Mouse (Mus musculus) forebrain, embryonic 13.5 days (tissue): ENCODE measurements around the gene Kdelc2. TPM values are rescaled to one million over a fixed set of nuclear protein-coding genes. Genes with fewer than 3 reads are reported as not detected.

Experiments used
- ATAC-seq: fragments of 200-750 bp; cut with Nextera tagmentation; 2 replicates; pipeline ENCODE4 v1.8.0; 2017
- H3K27ac ChIP-seq: fragments of 300-500 bp; sonication (generic); 2 replicates; pipeline ENCODE4 v1.5.1; 2015; ENCODE audit warnings: inconsistent platforms, mild to moderate bottlenecking, moderate library complexity
- H3K27me3 ChIP-seq: fragments of 300-500 bp; sonication (generic); 2 replicates; pipeline ENCODE4 v1.6.1; 2015; ENCODE audit warnings: mild to moderate bottlenecking, inconsistent platforms
- H3K36me3 ChIP-seq: fragments of 300-500 bp; sonication (generic); 2 replicates; pipeline ENCODE4 v1.6.1; 2015; ENCODE audit warnings: mild to moderate bottlenecking, inconsistent platforms; ENCODE audit not compliant: poor library complexity, severe bottlenecking
- H3K4me1 ChIP-seq: fragments of 300-500 bp; sonication (generic); 2 replicates; pipeline ENCODE4 v1.6.1; 2015; ENCODE audit warnings: inconsistent platforms
- H3K4me2 ChIP-seq: fragments of 300-500 bp; sonication (generic); 2 replicates; pipeline ENCODE4 v1.6.1; 2015; ENCODE audit warnings: inconsistent platforms, mild to moderate bottlenecking, moderate library complexity
- H3K4me3 ChIP-seq: fragments of 300-500 bp; sonication (generic); 2 replicates; pipeline ENCODE4 v1.5.1; 2015; ENCODE audit warnings: mild to moderate bottlenecking, inconsistent platforms
- H3K9ac ChIP-seq: fragments of 300-500 bp; sonication (generic); 2 replicates; pipeline ENCODE4 v1.6.1; 2015; ENCODE audit warnings: mild to moderate bottlenecking, inconsistent platforms
- H3K9me3 ChIP-seq: fragments of 300-500 bp; sonication (generic); replicated peaks from 2 replicates; pipeline ENCODE4 v1.6.1; 2016; ENCODE audit warnings: inconsistent platforms
- WGBS: fragments of 180-500 bp; shearing (Covaris S2); methylation state at CpG from one replicate; pipeline ENCODE4 v1.1.7; 2015; 5-methylcytosine and 5-hydroxymethylcytosine counted together
- polyA plus RNA-seq: library from polyadenylated mRNA; unstranded; fragments of >200 nt; fragmentation: Nextera tagmentation; extraction: Ambion mirVana; gene quantifications from 2 replicates; pipeline ENCODE4 v1.2.1, GENCODE M21; 2015

The Kdelc2 gene
- polyA plus RNA-seq, 1 experiment from 2014 or later = 4.3 TPM

- 91% methylated on average over 6 of the region's 6 CpGs for WGBS
- Histone ChIP-seq H3K4me3 (no peak overlapping the region), H3K9me3 (0 out of 2 replicates have a peak, but pooled peaks cover 4% of the 10 kb centered on the region), H3K36me3 (no peaks in the 10 kb centered on the region), H3K27me3 (no peaks in the 10 kb centered on the region; the same call in 1 of the 2 replicates), H3K9ac (no peak overlapping the region), H3K4me2 (no peak overlapping the region), H3K27ac (no peak overlapping the region), H3K4me1 (no peaks in the 10 kb centered on the region)
- ATAC-seq = no peak
These were observed 31.9 kb upstream of the Kdelc2 start for GRCm38 (mm10) chr9:53351899-53352298.

GRCm38 (mm10) chr9:53353161-53353560, 30.7 kb upstream of the Kdelc2 start:
- WGBS = 91% methylated on average over 5 of the region's 5 CpGs
- H3K27ac ChIP-seq = no peak overlapping the region
- 0 out of 2 replicates have a peak, but pooled peaks cover 4% of the 10 kb centered on the region for H3K9me3 ChIP-seq
- no peak overlapping the region for H3K9ac ChIP-seq
- no peaks in the 10 kb centered on the region for H3K4me1 ChIP-seq
- H3K4me2 ChIP-seq = no peak overlapping the region
- ATAC-seq = no peak
- H3K4me3 ChIP-seq = no peak overlapping the region
- H3K36me3 ChIP-seq = no peaks in the 10 kb centered on the region
- no peaks in the 10 kb centered on the region for H3K27me3 ChIP-seq

- no peak overlapping the region for H3K4me3 ChIP-seq
- H3K36me3 ChIP-seq = no peaks in the 10 kb centered on the region
- no peak overlapping the region for H3K27ac ChIP-seq
- no peak overlapping the region for H3K9ac ChIP-seq
- no peak for ATAC-seq
- 80% methylated on average over 14 of the region's 14 CpGs for WGBS
- no peaks in the 10 kb centered on the region for H3K9me3 ChIP-seq
- no peak overlapping the region for H3K4me2 ChIP-seq
- no peaks in the 10 kb centered on the region for H3K27me3 ChIP-seq
- no peaks in the 10 kb centered on the region for H3K4me1 ChIP-seq
These were observed 27.3 kb upstream of the Kdelc2 start for GRCm38 (mm10) chr9:53356219-53357155.

- H3K36me3 ChIP-seq = no peaks in the 10 kb centered on the region
- H3K27ac ChIP-seq = no peak overlapping the region
- no peak overlapping the region for H3K9ac ChIP-seq
- no peak overlapping the region for H3K4me2 ChIP-seq
- ATAC-seq = no peak
- no peak overlapping the region for H3K4me3 ChIP-seq
- WGBS = 78% methylated on average over 3 of the region's 3 CpGs
- H3K4me1 ChIP-seq = no peaks in the 10 kb centered on the region
- no peaks in the 10 kb centered on the region for H3K27me3 ChIP-seq
- H3K9me3 ChIP-seq = no peaks in the 10 kb centered on the region
These were observed 12.5 kb upstream of the Kdelc2 start for GRCm38 (mm10) chr9:53371339-53371738.

GRCm38 (mm10) chr9:53375907-53376306, 7.9 kb upstream of the Kdelc2 start:
- WGBS = 84% methylated on average over 4 of the region's 4 CpGs
- no peaks in the 10 kb centered on the region for H3K36me3 ChIP-seq
- no peak overlapping the region for H3K4me2 ChIP-seq
- ATAC-seq = no peak
- H3K9ac ChIP-seq = no peak overlapping the region
- no peaks in the 10 kb centered on the region for H3K27me3 ChIP-seq
- no peaks in the 10 kb centered on the region for H3K4me1 ChIP-seq
- H3K4me3 ChIP-seq = no peak overlapping the region
- no peak overlapping the region for H3K27ac ChIP-seq
- no peaks in the 10 kb centered on the region for H3K9me3 ChIP-seq

- Histone ChIP-seq H3K4me3 (no peak overlapping the region), H3K36me3 (no peaks in the 10 kb centered on the region), H3K27ac (no peak overlapping the region), H3K9ac (no peak overlapping the region), H3K9me3 (no peaks in the 10 kb centered on the region), H3K4me2 (no peak overlapping the region), H3K27me3 (no peaks in the 10 kb centered on the region), H3K4me1 (no peaks in the 10 kb centered on the region)
- no peak for ATAC-seq
- WGBS = 83% methylated on average over 13 of the region's 13 CpGs
These were observed 7.0 kb upstream of the Kdelc2 start for GRCm38 (mm10) chr9:53376820-53377219.

GRCm38 (mm10) chr9:53377597-53377996, 6.2 kb upstream of the Kdelc2 start:
- WGBS = 70% methylated on average over 5 of the region's 5 CpGs
- H3K4me1 ChIP-seq = no peaks in the 10 kb centered on the region
- H3K9ac ChIP-seq = no peak overlapping the region
- H3K27me3 ChIP-seq = no peaks in the 10 kb centered on the region
- ATAC-seq = no peak
- no peak overlapping the region for H3K4me3 ChIP-seq
- H3K36me3 ChIP-seq = no peaks in the 10 kb centered on the region
- H3K4me2 ChIP-seq = no peak overlapping the region
- no peaks in the 10 kb centered on the region for H3K9me3 ChIP-seq
- no peak overlapping the region for H3K27ac ChIP-seq

GRCm38 (mm10) chr9:53378171-53378570, 5.7 kb upstream of the Kdelc2 start:
- 86% methylated on average over 3 of the region's 3 CpGs for WGBS
- no peaks in the 10 kb centered on the region for H3K36me3 ChIP-seq

GRCm38 (mm10) chr9:53380595-53380994, 3.2 kb upstream of the Kdelc2 start:
- Histone ChIP-seq H3K9me3 (no peaks in the 10 kb centered on the region), H3K27me3 (no peaks in the 10 kb centered on the region), H3K27ac (no peak overlapping the region), H3K4me2 (no peak overlapping the region), H3K36me3 (no peaks in the 10 kb centered on the region), H3K9ac (no peak overlapping the region), H3K4me3 (no peak overlapping the region), H3K4me1 (peaks cover 8% of the 10 kb centered on the region; the same call in 1 of the 2 replicates)
- 88% methylated on average over 2 of the region's 2 CpGs for WGBS
- no peak for ATAC-seq

More at GRCm38 (mm10) chr9:53378171-53378570, 5.7 kb upstream of the Kdelc2 start:
- H3K4me3 ChIP-seq = no peak overlapping the region
- H3K27me3 ChIP-seq = no peaks in the 10 kb centered on the region
- no peaks in the 10 kb centered on the region for H3K9me3 ChIP-seq
- ATAC-seq = no peak
- no peak overlapping the region for H3K27ac ChIP-seq
- H3K9ac ChIP-seq = no peak overlapping the region
- H3K4me1 ChIP-seq = no peaks in the 10 kb centered on the region
- H3K4me2 ChIP-seq = no peak overlapping the region

- Histone ChIP-seq H3K27ac (no peak overlapping the region), H3K4me1 (peaks cover 8% of the 10 kb centered on the region; the same call in 1 of the 2 replicates), H3K9me3 (no peaks in the 10 kb centered on the region), H3K9ac (no peak overlapping the region), H3K4me2 (no peak overlapping the region), H3K36me3 (no peaks in the 10 kb centered on the region), H3K27me3 (no peaks in the 10 kb centered on the region), H3K4me3 (no peak overlapping the region)
- 82% methylated on average over 5 of the region's 5 CpGs for WGBS
- ATAC-seq = no peak
These were observed 2.7 kb upstream of the Kdelc2 start for GRCm38 (mm10) chr9:53381113-53381615.

GRCm38 (mm10) chr9:53384873-53385272, 1.0 kb downstream of the Kdelc2 start:
- H3K27me3 ChIP-seq = no peaks in the 10 kb centered on the region
- H3K9ac ChIP-seq = peak overlapping the region; percentile 82
- H3K4me1 ChIP-seq = peaks cover 8% of the 10 kb centered on the region; the same call in 1 of the 2 replicates
- peak; percentile 54 for ATAC-seq
- 7% methylated on average over 8 of the region's 8 CpGs for WGBS
- H3K4me2 ChIP-seq = peak overlapping the region; percentile 97
- peak overlapping the region; percentile 66 for H3K4me3 ChIP-seq
- H3K36me3 ChIP-seq = no peaks in the 10 kb centered on the region
- no peaks in the 10 kb centered on the region for H3K9me3 ChIP-seq
- peak overlapping the region; percentile 75; the same call in 1 of the 2 replicates for H3K27ac ChIP-seq

GRCm38 (mm10) chr9:53387431-53387830, 3.6 kb downstream of the Kdelc2 start:
- H3K27me3 ChIP-seq = no peaks in the 10 kb centered on the region
- WGBS = 81% methylated on average over 2 of the region's 2 CpGs
- no peaks in the 10 kb centered on the region for H3K9me3 ChIP-seq
- H3K4me2 ChIP-seq = no peak overlapping the region
- no peak for ATAC-seq
- H3K9ac ChIP-seq = no peak overlapping the region
- H3K4me1 ChIP-seq = peaks cover 8% of the 10 kb centered on the region; the same call in 1 of the 2 replicates
- no peak overlapping the region for H3K27ac ChIP-seq
- no peaks in the 10 kb centered on the region for H3K36me3 ChIP-seq
- H3K4me3 ChIP-seq = no peak overlapping the region
